Comparison of ENCODE assay signal across 9 mouse cellular contexts in the genomic region with DNA sequence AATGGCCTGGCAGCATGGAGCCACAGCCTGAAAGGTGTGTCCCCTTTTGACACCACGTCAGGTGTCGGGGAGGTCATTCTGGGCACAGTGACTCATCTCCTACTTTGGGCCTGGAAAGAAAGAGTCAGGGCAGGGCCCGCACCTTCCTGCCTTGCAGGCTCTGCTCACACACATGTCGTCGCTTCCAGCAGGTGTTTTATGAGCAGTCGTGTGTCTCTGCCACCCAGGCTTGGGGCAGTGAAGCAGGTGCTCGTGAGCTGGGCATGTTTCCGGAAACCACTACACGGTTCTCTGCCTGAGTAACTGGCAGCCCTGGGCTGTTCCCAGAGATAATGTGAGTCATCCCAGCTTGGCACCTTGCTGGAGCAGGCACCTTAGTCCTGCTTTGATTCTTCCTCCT. TPM values are rescaled to one million over a fixed set of nuclear protein-coding genes. Genes with fewer than 3 reads are reported as not detected.
DNase-seq lines count a peak whose midpoint lies in the region; ATAC-seq and TF ChIP-seq lines count a peak whose summit lies in the region.
"Had no signal": no experiment of that assay in that cellular context is flagged by ENCODE, and none has a peak within 500 bp of the region (broad histone marks: within the 10 kb centered on the region; RNA-seq: fewer than 3 reads in every experiment).

No protein-coding gene starts in this region.

- H3K9ac ChIP-seq in limb, embryonic 14.5 days (ENCODE audit: low read depth, low read length, severe bottlenecking), result no peak overlapping the region
- H3K9ac ChIP-seq: liver, embryonic 15.5 days had no signal

- no peak for TF ChIP-seq POLR2A in limb, embryonic 14.5 days (IDR thresholded peaks at IDR 0.05; ENCODE audit: borderline replicate concordance, extremely low read depth, insufficient read depth, insufficient read length)
- no peak for TF ChIP-seq POLR2A in small intestine, adult 2 months (IDR thresholded peaks at IDR 0.05; ENCODE audit: low read depth, low read length)
- TF ChIP-seq POLR2A in kidney, adult 2 months (IDR thresholded peaks at IDR 0.05; ENCODE audit: low read depth, low read length), result no peak

- H3K36me3 ChIP-seq in limb, embryonic 14.5 days (ENCODE audit: control insufficient read depth, insufficient read depth, low read length), result no peaks in the 10 kb centered on the region
- H3K36me3 ChIP-seq in limb, embryonic 10.5 days, result no peaks in the 10 kb centered on the region
- no peaks in the 10 kb centered on the region for H3K36me3 ChIP-seq in small intestine, adult 2 months (ENCODE audit: control insufficient read depth, insufficient read depth, low read length)
- H3K36me3 ChIP-seq in kidney, adult 2 months (ENCODE audit: control insufficient read depth, insufficient read depth, low read length), result no peaks in the 10 kb centered on the region
- H3K36me3 ChIP-seq: liver, embryonic 15.5 days had no signal

- WGBS in limb, embryonic 14.5 days, result 55% methylated on average over 9 of the region's 9 CpGs
- 76% methylated on average over 9 of the region's 9 CpGs for WGBS in limb, embryonic 10.5 days
- WGBS in small intestine, adult 2 months, result 33% methylated on average over 9 of the region's 9 CpGs
- 58% methylated on average over 9 of the region's 9 CpGs for WGBS in kidney, adult 2 months

- POLR2A ChIA-PET in Patski (lab: Charles Lee), result interaction anchor here (0.6 kb wide), 1 partner anchor 147 kb away, joined by 3 read pairs; no protein-coding TSS in a partner anchor

- H3K4me2 ChIP-seq in limb, embryonic 14.5 days (replicated peaks; ENCODE audit: low read depth, low read length, severe bottlenecking), result no peak overlapping the region
- H3K4me2 ChIP-seq: liver, embryonic 15.5 days had no signal

- 0 out of 2 replicates have a peak overlapping the region, but pooled peaks have one; percentile 13 for H3K27ac ChIP-seq in limb, embryonic 14.5 days (replicated peaks; ENCODE audit: low read depth, low read length)
- no peak overlapping the region for H3K27ac ChIP-seq in limb, embryonic 10.5 days
- peak overlapping the region; percentile 35 for H3K27ac ChIP-seq in small intestine, adult 2 months (ENCODE audit: insufficient read depth, low read depth, low read length)
- no peak overlapping the region for H3K27ac ChIP-seq in kidney, adult 2 months (ENCODE audit: insufficient read depth, low read depth, low read length)
- H3K27ac ChIP-seq: layer of hippocampus, adult 2 months; liver, embryonic 15.5 days had no signal

- no peak for ATAC-seq in limb, embryonic 14.5 days (ENCODE audit: low FRiP score, low read depth)
- ATAC-seq in Patski, result peak; percentile 85
- no peak for ATAC-seq in frontal cortex, adult (ENCODE audit: low TSS enrichment)

- intact Hi-C loops in heart, postnatal 10 days (cut with DNase I), result no loop called here

- CTCF ChIA-PET in Patski (lab: Charles Lee), result interaction anchor here (1.2 kb wide), 1 partner anchor 15 kb away, joined by 3 read pairs; no protein-coding TSS in a partner anchor

- no peaks in the 10 kb centered on the region for H3K9me3 ChIP-seq in limb, embryonic 14.5 days (ENCODE audit: control insufficient read depth, low read length)
- H3K9me3 ChIP-seq in limb, embryonic 10.5 days (replicated peaks), result no peaks in the 10 kb centered on the region
- H3K9me3 ChIP-seq: liver, embryonic 15.5 days had no signal

- DNase-seq in limb, embryonic 14.5 days (ENCODE audit: low spot score), result no peak
- DNase-seq in limb, embryonic 10.5 days (ENCODE audit: low spot score), result no peak
- DNase-seq in Patski (ENCODE audit: low read depth, low spot score), result no peak
- peak; percentile 37 to 39 for DNase-seq in heart, postnatal 10 days
- no peak for DNase-seq in kidney, adult 2 months

- no peak overlapping the region for H3K4me3 ChIP-seq in limb, embryonic 14.5 days (replicated peaks; ENCODE audit: low read length)
- H3K4me3 ChIP-seq in limb, embryonic 10.5 days, result no peak overlapping the region
- H3K4me3 ChIP-seq in small intestine, adult 2 months (ENCODE audit: low read depth, low read length), result peak overlapping the region; percentile 37
- H3K4me3 ChIP-seq in kidney, adult 2 months (ENCODE audit: insufficient read depth, low read depth, low read length), result no peak overlapping the region
- H3K4me3 ChIP-seq: layer of hippocampus, adult 2 months; liver, embryonic 15.5 days had no signal

- H3K4me1 ChIP-seq in limb, embryonic 14.5 days (ENCODE audit: control insufficient read depth, insufficient read depth, low read length), result peaks cover 23% of the 10 kb centered on the region
- peaks cover 42% of the 10 kb centered on the region for H3K4me1 ChIP-seq in limb, embryonic 10.5 days
- H3K4me1 ChIP-seq in small intestine, adult 2 months (ENCODE audit: control insufficient read depth, insufficient read depth, insufficient read length, low read length), result peaks cover 17% of the 10 kb centered on the region
- no peaks in the 10 kb centered on the region; the same call in 1 of the 2 replicates for H3K4me1 ChIP-seq in kidney, adult 2 months (ENCODE audit: control insufficient read depth, insufficient read depth, low read length)

- TF ChIP-seq CTCF in Patski (IDR thresholded peaks at IDR 0.05), result no peak
- TF ChIP-seq CTCF in small intestine, adult 2 months (IDR thresholded peaks at IDR 0.05; ENCODE audit: extremely low read depth, insufficient read length, insufficient replicate concordance, low read depth, low read length), result no peak
- no peak for TF ChIP-seq CTCF in kidney, adult 2 months (conservative IDR thresholded peaks at IDR 0.05; ENCODE audit: insufficient read depth, insufficient read length, low read depth, low read length)

- H3K27me3 ChIP-seq in limb, embryonic 14.5 days (ENCODE audit: control insufficient read depth, insufficient read depth, low read length), result no peaks in the 10 kb centered on the region
- 0 out of 2 replicates have a peak, but pooled peaks cover 7% of the 10 kb centered on the region for H3K27me3 ChIP-seq in limb, embryonic 10.5 days (ENCODE audit: low read depth, poor library complexity, severe bottlenecking)
- H3K27me3 ChIP-seq in Patski, result no peaks in the 10 kb centered on the region
- H3K27me3 ChIP-seq in small intestine, adult 2 months (ENCODE audit: control insufficient read depth, insufficient read depth, low read length), result no peaks in the 10 kb centered on the region
- no peaks in the 10 kb centered on the region for H3K27me3 ChIP-seq in kidney, adult 2 months (replicated peaks; ENCODE audit: control insufficient read depth, insufficient read depth, low read length)

- in situ Hi-C loops in Patski (cut with MboI; ENCODE audit: low pct_unique_long_range_greater_than_20kb), result no loop called here

RNA-seq across cellular contexts. Expression of a gene that starts 3.6 kb away (rescaled TPM):
- polyA plus RNA-seq in limb, embryonic 14.5 days (2012; rRNA removed), result 201 and 206 TPM in 2 replicates
- 218 and 221 TPM in 2 replicates for polyA plus RNA-seq in limb, embryonic 14.5 days (2014; fragmentation: Nextera tagmentation; extraction: Ambion mirVana)
- 105 and 107 TPM in 2 replicates for polyA plus RNA-seq in limb, embryonic 10.5 days (2016; fragmentation: Nextera tagmentation; extraction: Ambion mirVana)
- 0.09 TPM for polyA plus RNA-seq in Patski (2021)
- total RNA-seq in heart, postnatal 10 days (2021), result 10 to 100 TPM; 54.7 to 61.0 TPM
- polyA plus RNA-seq in small intestine, adult 2 months (2012; rRNA removed), result 253 and 363 TPM in 2 replicates
- polyA plus RNA-seq in kidney, adult 2 months (2012; rRNA removed), result 265 and 268 TPM in 2 replicates

RNA-seq across cellular contexts. Expression of a gene that starts 8.0 kb away (rescaled TPM):
- 1.3 and 2.7 TPM in 2 replicates for polyA plus RNA-seq in limb, embryonic 14.5 days (2012; rRNA removed)
- 1.5 and 1.8 TPM in 2 replicates for polyA plus RNA-seq in limb, embryonic 14.5 days (2014; fragmentation: Nextera tagmentation; extraction: Ambion mirVana)
- 4.8 and 5.0 TPM in 2 replicates for polyA plus RNA-seq in limb, embryonic 10.5 days (2016; fragmentation: Nextera tagmentation; extraction: Ambion mirVana)
- not detected for polyA plus RNA-seq in Patski (2021)
- total RNA-seq in heart, postnatal 10 days (2021), result 1 to 10 TPM; 1.8 to 3.3 TPM
- not detected in 2 replicates for polyA plus RNA-seq in small intestine, adult 2 months (2012; rRNA removed)
- 0.34 and 0.61 TPM in 2 replicates for polyA plus RNA-seq in kidney, adult 2 months (2012; rRNA removed)
- total RNA-seq: layer of hippocampus, adult 2 months had no signal

RNA-seq across cellular contexts. Expression of a gene that starts 21.4 kb away (rescaled TPM):
- polyA plus RNA-seq in limb, embryonic 14.5 days (2012; rRNA removed), result 296 and 431 TPM in 2 replicates
- 878 and 889 TPM in 2 replicates for polyA plus RNA-seq in limb, embryonic 14.5 days (2014; fragmentation: Nextera tagmentation; extraction: Ambion mirVana)
- polyA plus RNA-seq in limb, embryonic 10.5 days (2016; fragmentation: Nextera tagmentation; extraction: Ambion mirVana), result 527 and 556 TPM in 2 replicates
- polyA plus RNA-seq in Patski (2021), result 379 TPM
- total RNA-seq in heart, postnatal 10 days (2021), result 1,000 to 10,000 TPM; 1,182 to 1,233 TPM
- polyA plus RNA-seq in small intestine, adult 2 months (2012; rRNA removed), result 157 and 303 TPM in 2 replicates
- polyA plus RNA-seq in kidney, adult 2 months (2012; rRNA removed), result 806 and 1,071 TPM in 2 replicates

RNA-seq across cellular contexts. Expression of a gene that starts 26.9 kb away (rescaled TPM):
- polyA plus RNA-seq in limb, embryonic 14.5 days (2012; rRNA removed), result 118 and 132 TPM in 2 replicates
- 109 and 119 TPM in 2 replicates for polyA plus RNA-seq in limb, embryonic 14.5 days (2014; fragmentation: Nextera tagmentation; extraction: Ambion mirVana)
- polyA plus RNA-seq in limb, embryonic 10.5 days (2016; fragmentation: Nextera tagmentation; extraction: Ambion mirVana), result 193 and 217 TPM in 2 replicates
- polyA plus RNA-seq in Patski (2021), result 47.1 TPM
- 10 to 100 TPM; 43.9 to 44.0 TPM for total RNA-seq in heart, postnatal 10 days (2021)
- 28.8 and 50.4 TPM in 2 replicates for polyA plus RNA-seq in small intestine, adult 2 months (2012; rRNA removed)
- 45.4 and 48.1 TPM in 2 replicates for polyA plus RNA-seq in kidney, adult 2 months (2012; rRNA removed)

RNA-seq across cellular contexts. Expression of a gene that starts 30.4 kb away (rescaled TPM):
- 74.0 and 89.5 TPM in 2 replicates for polyA plus RNA-seq in limb, embryonic 14.5 days (2012; rRNA removed)
- 108 and 112 TPM in 2 replicates for polyA plus RNA-seq in limb, embryonic 14.5 days (2014; fragmentation: Nextera tagmentation; extraction: Ambion mirVana)
- polyA plus RNA-seq in limb, embryonic 10.5 days (2016; fragmentation: Nextera tagmentation; extraction: Ambion mirVana), result 125 and 132 TPM in 2 replicates
- 95.9 TPM for polyA plus RNA-seq in Patski (2021)
- 10 to 100 TPM; 85.0 to 88.6 TPM for total RNA-seq in heart, postnatal 10 days (2021)
- polyA plus RNA-seq in small intestine, adult 2 months (2012; rRNA removed), result 33.3 and 36.2 TPM in 2 replicates
- polyA plus RNA-seq in kidney, adult 2 months (2012; rRNA removed), result 39.9 and 48.1 TPM in 2 replicates

Comparison
In these comparisons a context has a peak if more than half of its experiments do, and no peak if none do; other contexts are left out.
1. H3K27ac ChIP-seq: peak in limb, embryonic 14.5 days (single experiment) and small intestine, adult 2 months (single experiment); none in limb, embryonic 10.5 days (single experiment) and kidney, adult 2 months (single experiment).
2. DNase-seq: peak in heart, postnatal 10 days (2 of 2); none in limb, embryonic 14.5 days (single experiment), limb, embryonic 10.5 days (single experiment), Patski (single experiment) and kidney, adult 2 months (single experiment).
3. RNA of a gene that starts 3.6 kb away (polyA plus RNA-seq): 253 to 363 TPM in small intestine, adult 2 months, 265 to 268 TPM in kidney, adult 2 months, 201 to 221 TPM in limb, embryonic 14.5 days and 105 to 107 TPM in limb, embryonic 10.5 days; 0.09 TPM in Patski (single experiment); every median in the first group is over 10 times any median in the second.